Comparison of ENCODE assay signal across 9 mouse cellular contexts in the genomic region with DNA sequence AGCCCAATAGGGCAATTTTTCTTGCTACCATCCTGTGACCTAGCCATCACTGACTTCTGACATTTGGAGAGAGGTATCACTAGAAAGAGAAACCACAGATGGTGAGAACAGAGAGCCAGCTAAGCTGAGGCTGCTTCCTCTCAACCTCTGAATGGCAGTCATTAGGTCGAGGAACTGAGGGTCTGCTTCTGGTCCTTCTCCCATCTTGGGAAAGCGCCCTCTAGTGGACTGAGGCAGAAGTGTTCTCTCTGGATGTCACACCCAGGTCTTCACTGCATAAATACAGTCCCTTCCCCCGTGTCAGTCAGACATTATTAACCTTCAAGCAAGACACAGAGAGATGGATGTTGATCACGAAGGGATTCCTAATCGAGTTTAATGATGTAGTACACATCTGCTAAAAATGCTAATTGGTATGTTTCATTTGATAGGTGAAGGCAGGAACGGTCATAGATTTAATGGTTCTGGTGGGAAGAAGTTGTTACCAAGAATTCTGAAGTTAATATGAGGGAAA.
DNase-seq lines count a peak whose midpoint lies in the region; ATAC-seq and TF ChIP-seq lines count a peak whose summit lies in the region.
"Had no signal": no experiment of that assay in that cellular context is flagged by ENCODE, and none has a peak within 500 bp of the region (broad histone marks: within the 10 kb centered on the region; RNA-seq: fewer than 3 reads in every experiment).

No protein-coding gene starts in this region.

- H3K4me2 ChIP-seq in hindbrain, embryonic 12.5 days (replicated peaks) = no peak overlapping the region
- no peak overlapping the region for H3K4me2 ChIP-seq in neural tube, embryonic 11.5 days (ENCODE audit: low read depth)
- H3K4me2 ChIP-seq: liver, embryonic 15.5 days had no signal

- TF ChIP-seq CTCF in embryonic fibroblast, embryonic 13.5 days (IDR thresholded peaks at IDR 0.05; ENCODE audit: borderline replicate concordance, insufficient read depth, low read length) = 0 out of 2 replicates have a peak, but pooled peaks have one; percentile 17

- H3K36me3 ChIP-seq in hindbrain, embryonic 10.5 days = no peaks in the 10 kb centered on the region
- no peaks in the 10 kb centered on the region for H3K36me3 ChIP-seq in hindbrain, embryonic 12.5 days
- H3K36me3 ChIP-seq in neural tube, embryonic 11.5 days (ENCODE audit: control insufficient read depth, insufficient read depth, low read length) = no peaks in the 10 kb centered on the region
- H3K36me3 ChIP-seq: liver, embryonic 15.5 days had no signal

- DNase-seq in hindbrain, embryonic 10.5 days (ENCODE audit: low spot score) = peak; percentile 50
- DNase-seq in A20 (ENCODE audit: low read depth, low spot score) (peak; percentile 63), NIH3T3 (ENCODE audit: low read depth) (peak; percentile 53)
- peak; percentile 60 for DNase-seq in neural tube, embryonic 11.5 days (ENCODE audit: low spot score)
- DNase-seq in urinary bladder, adult 2 months (ENCODE audit: low spot score) = no peak
- DNase-seq in right cerebral cortex, postnatal 10 days (ENCODE audit: low spot score in 2 of 2) = no peak

- no peak for TF ChIP-seq POLR2A in embryonic fibroblast, embryonic 13.5 days (IDR thresholded peaks at IDR 0.05; ENCODE audit: low read depth, low read length)

- H3K9ac ChIP-seq in hindbrain, embryonic 12.5 days = no peak overlapping the region
- H3K9ac ChIP-seq in neural tube, embryonic 11.5 days (ENCODE audit: low read length) = no peak overlapping the region
- H3K9ac ChIP-seq: liver, embryonic 15.5 days had no signal

- H3K27me3 ChIP-seq in hindbrain, embryonic 10.5 days (ENCODE audit: insufficient read depth, poor library complexity, severe bottlenecking) = peaks cover 7% of the 10 kb centered on the region
- no peaks in the 10 kb centered on the region; the same call in 1 of the 2 replicates for H3K27me3 ChIP-seq in hindbrain, embryonic 12.5 days
- H3K27me3 ChIP-seq in neural tube, embryonic 11.5 days (ENCODE audit: control insufficient read depth, insufficient read depth, low read length) = no peaks in the 10 kb centered on the region

- H3K4me3 ChIP-seq in hindbrain, embryonic 10.5 days = no peak overlapping the region
- no peak overlapping the region for H3K4me3 ChIP-seq in hindbrain, embryonic 12.5 days
- no peak overlapping the region for H3K4me3 ChIP-seq in embryonic fibroblast, embryonic 13.5 days (ENCODE audit: insufficient read depth, low read length)
- no peak overlapping the region for H3K4me3 ChIP-seq in neural tube, embryonic 11.5 days (ENCODE audit: low read depth, low read length)
- H3K4me3 ChIP-seq: liver, embryonic 15.5 days had no signal

- no peaks in the 10 kb centered on the region for H3K4me1 ChIP-seq in hindbrain, embryonic 10.5 days (replicated peaks)
- no peaks in the 10 kb centered on the region for H3K4me1 ChIP-seq in hindbrain, embryonic 12.5 days
- peaks cover 4% of the 10 kb centered on the region for H3K4me1 ChIP-seq in embryonic fibroblast, embryonic 13.5 days (ENCODE audit: control insufficient read depth, insufficient read depth, low read length)
- peaks cover 7% of the 10 kb centered on the region for H3K4me1 ChIP-seq in neural tube, embryonic 11.5 days (ENCODE audit: control insufficient read depth, insufficient read depth, low read length)
- H3K4me1 ChIP-seq: liver, embryonic 15.5 days had no signal

- WGBS in hindbrain, embryonic 10.5 days = 31% methylated on average over 6 of the region's 6 CpGs
- 29% methylated on average over 6 of the region's 6 CpGs for WGBS in hindbrain, embryonic 12.5 days
- WGBS in neural tube, embryonic 11.5 days = 27% methylated on average over 6 of the region's 6 CpGs

- no peak overlapping the region for H3K27ac ChIP-seq in hindbrain, embryonic 10.5 days
- H3K27ac ChIP-seq in hindbrain, embryonic 12.5 days = no peak overlapping the region
- no peak overlapping the region for H3K27ac ChIP-seq in embryonic fibroblast, embryonic 13.5 days (ENCODE audit: insufficient read depth, low read length)
- no peak overlapping the region for H3K27ac ChIP-seq in neural tube, embryonic 11.5 days (ENCODE audit: low read depth, low read length)
- H3K27ac ChIP-seq: liver, embryonic 15.5 days had no signal

- no peak for ATAC-seq in hindbrain, embryonic 12.5 days (ENCODE audit: low FRiP score)
- ATAC-seq in neural tube, embryonic 11.5 days (ENCODE audit: insufficient read depth, low FRiP score, low TSS enrichment) = no peak

- no peaks in the 10 kb centered on the region for H3K9me3 ChIP-seq in hindbrain, embryonic 10.5 days
- no peaks in the 10 kb centered on the region for H3K9me3 ChIP-seq in hindbrain, embryonic 12.5 days (replicated peaks)
- no peaks in the 10 kb centered on the region for H3K9me3 ChIP-seq in neural tube, embryonic 11.5 days (ENCODE audit: control insufficient read depth, low read length)
- H3K9me3 ChIP-seq: liver, embryonic 15.5 days had no signal

Comparison
In these comparisons a context has a peak if more than half of its experiments do, and no peak if none do; other contexts are left out.
1. DNase-seq: peak in hindbrain, embryonic 10.5 days (single experiment), A20 (single experiment), NIH3T3 (single experiment) and neural tube, embryonic 11.5 days (single experiment); none in urinary bladder, adult 2 months (single experiment) and right cerebral cortex, postnatal 10 days (0 of 2).